Mouse (Mus musculus) MEL (cell line): ENCODE data around the gene Aunip. TPM values are rescaled to one million over a fixed set of nuclear protein-coding genes. Genes with fewer than 3 reads are reported as not detected.

ENCODE experiments used
- DNase-seq: peaks from one replicate; pipeline ENCODE4 v3.0.0; 2011; ENCODE audit warnings: low read depth, low spot score
- H3K27ac ChIP-seq: 2 replicates; pipeline ENCODE4 v1.5.1; 2012; ENCODE audit warnings: low read depth, mild to moderate bottlenecking, control low read depth, low read length, moderate library complexity; ENCODE audit not compliant: control insufficient read depth
- H3K27me3 ChIP-seq, 2 experiments: fragments of 150-350 bp in 1 of 2; sonication (generic) in 1 of 2; 2 replicates each; pipeline ENCODE4 v1.6.1; 2012; ENCODE audit warnings: low read length in 2 of 2, mild to moderate bottlenecking in 2 of 2, improper control_type of control experiment in 1 of 2, moderate library complexity in 1 of 2; ENCODE audit not compliant: insufficient read depth in 2 of 2, control insufficient read depth in 1 of 2
- H3K36me3 ChIP-seq, 2 experiments: 2 replicates each; pipeline ENCODE4 v1.6.1; 2012 to 2014; ENCODE audit warnings: low read length in 2 of 2, improper control_type of control experiment in 1 of 2, inconsistent platforms in 1 of 2, mild to moderate bottlenecking in 1 of 2; ENCODE audit not compliant: insufficient read depth in 2 of 2, control insufficient read depth in 1 of 2
- H3K4me1 ChIP-seq, 2 experiments: fragments of 150-350 bp in 1 of 2; sonication (generic) in 1 of 2; 2 replicates each; pipeline ENCODE4 v1.6.1; 2012; ENCODE audit warnings: low read length in 2 of 2, improper control_type of control experiment in 1 of 2, mild to moderate bottlenecking in 1 of 2; ENCODE audit not compliant: insufficient read depth in 2 of 2, control insufficient read depth in 1 of 2
- H3K4me3 ChIP-seq, 2 experiments: fragments of 150-350 bp in 1 of 2; sonication (generic) in 1 of 2; 2 replicates each; pipeline ENCODE4 v1.5.1; 2012; ENCODE audit warnings: low read depth in 2 of 2, low read length in 2 of 2, mild to moderate bottlenecking in 2 of 2, moderate library complexity in 2 of 2, control low read depth in 1 of 2, improper control_type of control experiment in 1 of 2; ENCODE audit not compliant: control insufficient read depth in 1 of 2, insufficient read depth in 1 of 2
- H3K79me2 ChIP-seq: 2 replicates; pipeline ENCODE4 v1.6.1; 2012; ENCODE audit warnings: mild to moderate bottlenecking, low read length, moderate library complexity; ENCODE audit not compliant: control insufficient read depth, poor library complexity, insufficient read depth
- H3K9ac ChIP-seq: 2 replicates; pipeline ENCODE4 v1.6.1; 2012; ENCODE audit warnings: low read depth, mild to moderate bottlenecking, control low read depth, low read length, moderate library complexity; ENCODE audit not compliant: control insufficient read depth, poor library complexity, severe bottlenecking
- H3K9me3 ChIP-seq: fragments of 150-350 bp; sonication (generic); replicated peaks from 2 replicates; pipeline ENCODE4 v1.6.1; 2012; ENCODE audit warnings: mild to moderate bottlenecking, low read length, improper control_type of control experiment, moderate library complexity; ENCODE audit not compliant: insufficient read depth
- CHD1 ChIP-seq: IDR thresholded peaks from 2 replicates; pipeline ENCODE4 v1.6.1; 2012; ENCODE audit warnings: low read depth, mild to moderate bottlenecking, inconsistent platforms, low read length, improper control_type of control experiment
- CHD2 ChIP-seq: IDR thresholded peaks from 2 replicates; pipeline ENCODE4 v1.6.1; 2011; ENCODE audit warnings: low read length, improper control_type of control experiment
- CTCF ChIP-seq, 3 experiments: IDR thresholded peaks in 2 of 3; conservative IDR thresholded peaks in 1 of 3; 2 replicates each; pipeline ENCODE4 v1.5.1; 2011 to 2012; ENCODE audit warnings: low read length in 3 of 3, low read depth in 2 of 3, mild to moderate bottlenecking in 2 of 3, improper control_type of control experiment in 1 of 3, inconsistent platforms in 1 of 3, mixed read lengths in 1 of 3, moderate library complexity in 1 of 3; ENCODE audit not compliant: control insufficient read depth in 1 of 3, insufficient read depth in 1 of 3, poor library complexity in 1 of 3, severe bottlenecking in 1 of 3
- E2F4 ChIP-seq: IDR thresholded peaks from 2 replicates; pipeline ENCODE4 v1.6.1; 2011; ENCODE audit warnings: low read depth, low read length, improper control_type of control experiment, borderline replicate concordance
- ETS1 ChIP-seq: IDR thresholded peaks from 2 replicates; pipeline ENCODE4 v1.6.1; 2012; ENCODE audit warnings: low read depth, mild to moderate bottlenecking, inconsistent platforms, low read length, improper control_type of control experiment, moderate library complexity
- HCFC1 ChIP-seq: IDR thresholded peaks from 2 replicates; pipeline ENCODE4 v1.6.1; 2012; ENCODE audit warnings: low read depth, mild to moderate bottlenecking, inconsistent platforms, low read length, improper control_type of control experiment, moderate library complexity
- MAX ChIP-seq: IDR thresholded peaks from 2 replicates; pipeline ENCODE4 v1.6.1; 2011; ENCODE audit warnings: low read length, improper control_type of control experiment
- MAZ ChIP-seq: IDR thresholded peaks from 2 replicates; pipeline ENCODE4 v1.6.1; 2012; ENCODE audit warnings: low read depth, mild to moderate bottlenecking, inconsistent platforms, low read length, improper control_type of control experiment
- MXI1 ChIP-seq: IDR thresholded peaks from 2 replicates; pipeline ENCODE4 v1.6.1; 2011; ENCODE audit warnings: mild to moderate bottlenecking, low read depth, low read length, improper control_type of control experiment
- MYB ChIP-seq: IDR thresholded peaks from 2 replicates; pipeline ENCODE4 v1.6.1; 2011; ENCODE audit warnings: mild to moderate bottlenecking, low read depth, low read length, improper control_type of control experiment
- NELFE ChIP-seq: IDR thresholded peaks from 2 replicates; pipeline ENCODE4 v1.6.1; 2011; ENCODE audit warnings: low read depth, low read length, improper control_type of control experiment
- NRF1 ChIP-seq: IDR thresholded peaks from 2 replicates; pipeline ENCODE4 v1.6.1; 2014; ENCODE audit warnings: low read depth, mild to moderate bottlenecking, inconsistent platforms, low read length, improper control_type of control experiment, moderate library complexity; ENCODE audit not compliant: poor library complexity, insufficient read depth, severe bottlenecking
- POLR2A ChIP-seq, 2 experiments: IDR thresholded peaks; 2 replicates each; pipeline ENCODE4 v1.6.1; 2011 to 2012; ENCODE audit warnings: low read length in 2 of 2, mild to moderate bottlenecking in 2 of 2, control low read depth in 1 of 2, improper control_type of control experiment in 1 of 2, low read depth in 1 of 2, moderate library complexity in 1 of 2; ENCODE audit not compliant: control insufficient read depth in 1 of 2, insufficient read depth in 1 of 2, poor library complexity in 1 of 2
- POLR2AphosphoS2 ChIP-seq: IDR thresholded peaks from 2 replicates; pipeline ENCODE4 v1.6.1; 2011; ENCODE audit warnings: low read length, improper control_type of control experiment
- POLR2AphosphoS5 ChIP-seq: IDR thresholded peaks from 2 replicates; pipeline ENCODE4 v1.6.1; 2012; ENCODE audit warnings: low read depth, borderline replicate concordance, mild to moderate bottlenecking, inconsistent platforms, low read length, moderate library complexity, mixed read lengths
- RAD21 ChIP-seq: IDR thresholded peaks from 2 replicates; pipeline ENCODE4 v1.6.1; 2011; ENCODE audit warnings: mild to moderate bottlenecking, low read depth, low read length, improper control_type of control experiment
- SIN3A ChIP-seq: IDR thresholded peaks from 2 replicates; pipeline ENCODE4 v1.6.1; 2012; ENCODE audit warnings: low read length, improper control_type of control experiment, inconsistent platforms
- SMC3 ChIP-seq: IDR thresholded peaks from 2 replicates; pipeline ENCODE4 v1.6.1; 2011; ENCODE audit warnings: low read depth, low read length, improper control_type of control experiment
- TAL1 ChIP-seq: IDR thresholded peaks from 2 replicates; pipeline ENCODE4 v1.6.1; 2012; ENCODE audit warnings: mild to moderate bottlenecking, inconsistent platforms, low read length, moderate library complexity, mixed read lengths
- TBP ChIP-seq: IDR thresholded peaks from 2 replicates; pipeline ENCODE4 v1.8.0; 2011; ENCODE audit warnings: low read depth, low read length, improper control_type of control experiment
- ZC3H11A ChIP-seq: IDR thresholded peaks from 2 replicates; pipeline ENCODE4 v1.6.1; 2012; ENCODE audit warnings: low read depth, mild to moderate bottlenecking, inconsistent platforms, low read length, improper control_type of control experiment
- ZKSCAN1 ChIP-seq: IDR thresholded peaks from 2 replicates; pipeline ENCODE4 v1.6.1; 2012; ENCODE audit warnings: low read depth, mild to moderate bottlenecking, inconsistent platforms, low read length, improper control_type of control experiment, moderate library complexity
- ZNF384 ChIP-seq: IDR thresholded peaks from 2 replicates; pipeline ENCODE4 v1.6.1; 2012; ENCODE audit warnings: low read depth, mild to moderate bottlenecking, inconsistent platforms, low read length, improper control_type of control experiment
- polyA plus RNA-seq, 2 experiments: library from polyadenylated mRNA; stranded (reverse) in 1 of 2; unstranded in 1 of 2; fragments of >175 nt in 1 of 2; fragments of >200 nt in 1 of 2; gene quantifications; 2 replicates each; pipeline versions ENCODE4 v1.2.1 to v1.2.4; 2012; ENCODE audit warnings: low replicate concordance in 2 of 2, low read depth in 1 of 2; ENCODE audit not compliant: insufficient read length in 2 of 2, insufficient read depth in 1 of 2, missing spikeins in 1 of 2
- total RNA-seq: library from RNA; depleted of rRNA; stranded (reverse); fragments of 300-350 nt; gene quantifications from 2 replicates; pipeline ENCODE4 v1.2.3, GENCODE M21; 2012

Aunip gene
- total and polyA plus RNA-seq, 3 experiments, result 14.9 to 20.6 TPM; not detected in 1

GRCm38 (mm10) chr4:134471469-134471868 is 39.3 kb upstream of the Aunip start:
- TF ChIP-seq RAD21, result peak; percentile 66
- peak; percentile 57; the same call in 1 of the 2 replicates for TF ChIP-seq ZNF384
- no peak for TF ChIP-seq CHD1
- no peak for TF ChIP-seq NRF1
- no peak for TF ChIP-seq POLR2AphosphoS5
- no peak for TF ChIP-seq MXI1
- no peak for TF ChIP-seq ETS1
- no peak for TF ChIP-seq NELFE
- TF ChIP-seq HCFC1, result no peak
- TF ChIP-seq CHD2, result no peak
- TF ChIP-seq MAZ, result no peak
- peak in 2 of 3 experiments; percentile 34 to 65; a peak in 4 of 6 replicates for TF ChIP-seq CTCF (IDR thresholded peaks at IDR 0.05 in 2 of 3, conservative IDR thresholded peaks at IDR 0.05 in 1 of 3; ENCODE audit: control insufficient read depth in 1 of 3, insufficient read depth in 1 of 3, low read depth in 2 of 3, low read length in 3 of 3, poor library complexity in 1 of 3, severe bottlenecking in 1 of 3)
- TF ChIP-seq SIN3A, result 0 out of 2 replicates have a peak, but pooled peaks have one; percentile 38
- TF ChIP-seq MYB, result no peak
- TF ChIP-seq SMC3, result peak; percentile 63
- no peak for TF ChIP-seq POLR2AphosphoS2
- TF ChIP-seq MAX, result no peak
- TF ChIP-seq ZC3H11A, result peak; percentile 33; the same call in 1 of the 2 replicates
- TF ChIP-seq ZKSCAN1, result no peak
- H3K4me1 ChIP-seq, result peaks cover 0 to 8% of the 10 kb centered on the region in 2 experiments; a peak in 1 of 4 replicates
- H3K4me3 ChIP-seq, result no peak overlapping the region
- peaks cover 5 to 13% of the 10 kb centered on the region in 2 experiments; a peak in 3 of 4 replicates for H3K36me3 ChIP-seq
- peaks cover 8% of the 10 kb centered on the region for H3K79me2 ChIP-seq
- H3K9ac ChIP-seq, result no peak overlapping the region
- no peaks in the 10 kb centered on the region for H3K27me3 ChIP-seq
- H3K9me3 ChIP-seq, result no peaks in the 10 kb centered on the region
- H3K27ac ChIP-seq, result no peak overlapping the region
- peak; percentile 67 for DNase-seq

- Histone ChIP-seq H3K4me3 (no peak overlapping the region), H3K9me3 (no peaks in the 10 kb centered on the region), H3K79me2 (peaks cover 4% of the 10 kb centered on the region), H3K27me3 (no peaks in the 10 kb centered on the region), H3K27ac (no peak overlapping the region), H3K9ac (no peak overlapping the region), H3K4me1 (peaks cover 0 to 4% of the 10 kb centered on the region in 2 experiments; a peak in 1 of 4 replicates), H3K36me3 (peaks cover 5 to 10% of the 10 kb centered on the region in 2 experiments; a peak in 3 of 4 replicates)
- TF ChIP-seq ZC3H11A (no peak), POLR2A (IDR thresholded peaks at IDR 0.05; ENCODE audit: control insufficient read depth in 1 of 2, insufficient read depth in 1 of 2, low read depth in 1 of 2, low read length in 2 of 2, poor library complexity in 1 of 2) (no peak), TAL1 (no peak), E2F4 (no peak), POLR2AphosphoS5 (no peak), SIN3A (no peak), SMC3 (no peak), ZNF384 (no peak), TBP (no peak)
- no peak for DNase-seq
Observed at GRCm38 (mm10) chr4:134473764-134474163, 37.0 kb upstream of the Aunip start.
